ENCODE assay signal across 18 mouse cellular contexts in the genomic region with DNA sequence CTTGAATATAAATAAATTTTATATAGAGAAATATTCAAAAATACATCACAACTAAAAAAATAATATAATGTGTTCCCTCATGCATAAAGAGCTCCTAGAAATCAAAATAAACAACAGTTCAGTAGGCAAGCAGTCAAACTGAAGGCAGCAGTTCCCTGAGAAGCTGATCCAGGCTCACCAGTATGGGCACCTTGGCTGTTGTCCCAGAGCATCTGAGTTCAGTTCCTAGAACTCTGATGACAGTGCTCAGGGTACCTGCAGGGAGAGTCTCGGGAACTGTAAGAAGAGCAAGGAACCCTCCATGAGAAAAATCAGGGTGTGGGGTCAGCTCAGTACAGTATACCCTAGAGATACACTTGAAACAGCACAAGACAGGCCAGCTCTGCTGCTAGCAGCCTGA.
DNase-seq lines count a peak whose midpoint lies in the region; ATAC-seq and TF ChIP-seq lines count a peak whose summit lies in the region.
"Had no signal": no experiment of that assay in that cellular context is flagged by ENCODE, and none has a peak within 500 bp of the region (broad histone marks: within the 10 kb centered on the region; RNA-seq: fewer than 3 reads in every experiment).

No protein-coding gene starts in this region.

- no peak for ATAC-seq in erythroblast, adult 5-6 weeks (replicated peaks; ENCODE audit: low FRiP score, poor library complexity, severe bottlenecking)
- ATAC-seq: forebrain, embryonic 14.5 days; intestine, embryonic 16.5 days had no signal

- TF ChIP-seq CTCF in layer of hippocampus, adult 2 months (conservative IDR thresholded peaks at IDR 0.05): no peak

- peak; percentile 69 to 84 for DNase-seq in cerebellum, adult 18-20 months
- DNase-seq in cerebellum, adult 11 months: no peak
- peak; percentile 82 for DNase-seq in brain, adult 2 months (ENCODE audit: low read depth, low spot score)
- DNase-seq in cerebellum, postnatal 10 days: peak; percentile 84 to 89
- no peak for DNase-seq in frontal cortex, adult 2 months (ENCODE audit: extremely low spot score in 1 of 2, low spot score in 1 of 2)
- no peak for DNase-seq in layer of hippocampus, adult 2 months (ENCODE audit: low spot score in 2 of 2)
- DNase-seq: adrenal gland, postnatal 14 days; gastrocnemius, postnatal 36 days; heart, adult 11 months; heart, postnatal 36 days had no signal

- no peak overlapping the region for H3K27ac ChIP-seq in layer of hippocampus, adult 2 months
- H3K27ac ChIP-seq: embryonic facial prominence, embryonic 10.5 days; forebrain, embryonic 10.5 days; heart, embryonic 13.5 days; hindbrain, embryonic 15.5 days had no signal

- no peak overlapping the region for H3K4me3 ChIP-seq in layer of hippocampus, adult 2 months
- H3K4me3 ChIP-seq: embryonic facial prominence, embryonic 10.5 days; erythroblast, embryonic 14.5 days; forebrain, embryonic 10.5 days; heart, embryonic 13.5 days; hindbrain, embryonic 15.5 days had no signal

Comparison
In these comparisons a context has a peak if more than half of its experiments do, and no peak if none do; other contexts are left out.
1. DNase-seq: peak in cerebellum, adult 18-20 months (2 of 2), brain, adult 2 months (single experiment) and cerebellum, postnatal 10 days (2 of 2); none in cerebellum, adult 11 months (single experiment), frontal cortex, adult 2 months (0 of 2) and layer of hippocampus, adult 2 months (0 of 2).